Comparison of ENCODE assay signal across 34 mouse cellular contexts in genomic region chr13:52353966-52354365, GRCm38 (mm10).
"Had no signal": no experiment of that assay in that cellular context is flagged by ENCODE, and none has a peak within 500 bp of the region (broad histone marks: within the 10 kb centered on the region; RNA-seq: fewer than 3 reads in every experiment).

No protein-coding gene starts in this region.

- H3K4me1 ChIP-seq: heart, embryonic 12.5 days; heart, embryonic 13.5 days; heart, embryonic 15.5 days; hindbrain, embryonic 12.5 days; hindbrain, embryonic 13.5 days; hindbrain, embryonic 15.5 days; intestine, embryonic 15.5 days; kidney, embryonic 15.5 days had no signal

- ATAC-seq: hindbrain, embryonic 16.5 days; hindbrain, postnatal 0 days; inflammation-experienced regulatory T-cells, adult 6 months; intestine, embryonic 15.5 days; intestine, embryonic 16.5 days; intestine, postnatal 0 days had no signal

- DNase-seq: heart, postnatal 14 days; heart, postnatal 36 days; heart, postnatal 4 days; kidney, adult 11 months; kidney, adult 18-20 months; kidney, adult 2 months; kidney, adult 8-10 months; kidney, adult 9 months; kidney, postnatal 10 days; kidney, postnatal 14 days; kidney, postnatal 25 days; kidney, postnatal 36 days; kidney, postnatal 4 days; layer of hippocampus, adult 9-11 months; layer of hippocampus, postnatal 36 days had no signal

- H3K4me3 ChIP-seq: heart, embryonic 12.5 days; heart, embryonic 13.5 days; heart, embryonic 15.5 days; hindbrain, embryonic 10.5 days; hindbrain, embryonic 12.5 days; hindbrain, embryonic 13.5 days; hindbrain, embryonic 15.5 days; intestine, embryonic 15.5 days; kidney, embryonic 15.5 days; layer of hippocampus, adult 2 months; left cerebral cortex, adult 2 months had no signal

- H3K27me3 ChIP-seq: heart, embryonic 12.5 days; heart, embryonic 13.5 days; heart, embryonic 15.5 days; hindbrain, embryonic 12.5 days; hindbrain, embryonic 13.5 days; hindbrain, embryonic 15.5 days; intestine, embryonic 15.5 days; kidney, embryonic 15.5 days had no signal

- H3K4me2 ChIP-seq: heart, embryonic 11.5 days; heart, embryonic 12.5 days; heart, embryonic 13.5 days; heart, embryonic 15.5 days; hindbrain, embryonic 12.5 days; hindbrain, embryonic 13.5 days; hindbrain, embryonic 14.5 days; hindbrain, embryonic 15.5 days; intestine, embryonic 15.5 days; kidney, embryonic 15.5 days had no signal

- H3K9ac ChIP-seq: heart, embryonic 12.5 days; heart, embryonic 13.5 days; heart, embryonic 15.5 days; hindbrain, embryonic 12.5 days; hindbrain, embryonic 13.5 days; hindbrain, embryonic 14.5 days; hindbrain, embryonic 15.5 days; intestine, embryonic 15.5 days; kidney, embryonic 15.5 days had no signal

- H3K27ac ChIP-seq: heart, embryonic 13.5 days; heart, embryonic 15.5 days; hindbrain, embryonic 12.5 days; hindbrain, embryonic 13.5 days; hindbrain, embryonic 14.5 days; hindbrain, embryonic 15.5 days; hindbrain, postnatal 0 days; intestine, embryonic 15.5 days; kidney, embryonic 15.5 days; kidney, postnatal 0 days; layer of hippocampus, adult 2 months; left cerebral cortex, adult 2 months had no signal

- H3K9me3 ChIP-seq: heart, embryonic 15.5 days; intestine, embryonic 15.5 days had no signal

- H3K36me3 ChIP-seq: heart, embryonic 12.5 days; heart, embryonic 13.5 days; heart, embryonic 15.5 days; hindbrain, embryonic 10.5 days; hindbrain, embryonic 12.5 days; hindbrain, embryonic 13.5 days; hindbrain, embryonic 15.5 days; intestine, embryonic 15.5 days; kidney, embryonic 15.5 days had no signal
